Mouse (Mus musculus): ENCODE data around the gene Itk.

Gene Itk

DNA sequence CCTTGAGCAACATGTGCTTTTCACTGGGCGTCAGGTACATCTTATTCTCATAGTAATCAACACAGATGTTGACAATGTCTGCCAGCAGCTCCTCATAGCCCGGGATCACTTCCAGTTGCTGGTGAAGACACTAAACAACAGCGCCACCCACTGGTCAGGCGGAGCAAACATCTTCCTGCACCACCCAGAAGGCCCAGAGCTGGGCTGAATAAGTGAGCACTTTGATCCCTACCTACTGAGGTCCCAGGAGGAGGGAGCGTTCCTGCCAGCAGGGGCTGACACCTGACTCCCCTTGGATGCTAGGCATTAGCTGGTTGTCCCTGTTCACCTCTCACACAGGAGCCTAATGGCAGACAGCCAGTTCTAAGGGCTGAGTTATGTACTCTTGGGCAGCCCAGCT lies 112.5 kb downstream of the Itk start:
- DNase-seq (ENCODE audit: low spot score in 2 of 2) = peak; percentile 22 to 63

GRCm38 (mm10) chr11:46276168-46276567 lies 113.1 kb downstream of the Itk start:
- DNase-seq (ENCODE audit: low spot score in 2 of 2) = no peak

GRCm38 (mm10) chr11:46275302-46275701 lies 114.0 kb downstream of the Itk start:
- peak; percentile 63 to 85 for DNase-seq (ENCODE audit: low spot score in 2 of 2)
